Mouse (Mus musculus): ENCODE measurements around the gene Heatr4. TPM values are rescaled to one million over a fixed set of nuclear protein-coding genes. Genes with fewer than 3 reads are reported as not detected.
"Not testable (repeated sequence)": the region's sequence is repeated elsewhere in the genome, so short reads cannot be mapped to it uniquely, and the experiment has no call there.

Heatr4 gene
- under 1 TPM in 1 of 2 experiments, not detected in 1; 0.18 TPM for total RNA-seq (2021)
- long read RNA-seq = 0 reads

GRCm38 (mm10) chr12:83984752-83985151 lies at the start of gene Heatr4:
Gene Heatr4 (minus strand): TSS chr12:83984852.
- DNase-seq (ENCODE audit: low spot score in 2 of 2) = no peak

GRCm38 (mm10) chr12:84034108-84034507 lies 49.5 kb upstream of the Heatr4 start:
- DNase-seq (ENCODE audit: low spot score in 2 of 2) = no peak

DNA sequence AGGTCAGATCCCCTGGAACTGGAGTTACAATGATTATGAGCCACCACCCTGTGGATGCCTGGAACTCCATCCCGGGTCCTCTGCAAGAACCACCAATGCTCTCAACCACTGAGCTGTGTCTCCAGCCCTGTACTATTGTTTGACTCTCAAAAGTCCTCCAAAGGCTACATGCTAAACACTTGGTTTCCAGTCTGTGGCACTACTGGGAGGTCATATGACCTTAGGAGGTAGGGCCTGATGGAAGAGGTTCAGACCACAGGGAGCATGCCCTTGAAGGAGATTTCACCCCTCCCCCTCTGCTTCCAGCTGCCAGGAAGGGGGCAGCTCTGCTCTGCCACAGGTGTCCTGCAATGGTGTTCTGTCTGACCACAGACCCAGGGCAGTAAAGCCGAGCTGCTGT lies 48.6 kb upstream of the Heatr4 start:
- DNase-seq (ENCODE audit: low spot score in 2 of 2) = not testable (repeated sequence)

DNA sequence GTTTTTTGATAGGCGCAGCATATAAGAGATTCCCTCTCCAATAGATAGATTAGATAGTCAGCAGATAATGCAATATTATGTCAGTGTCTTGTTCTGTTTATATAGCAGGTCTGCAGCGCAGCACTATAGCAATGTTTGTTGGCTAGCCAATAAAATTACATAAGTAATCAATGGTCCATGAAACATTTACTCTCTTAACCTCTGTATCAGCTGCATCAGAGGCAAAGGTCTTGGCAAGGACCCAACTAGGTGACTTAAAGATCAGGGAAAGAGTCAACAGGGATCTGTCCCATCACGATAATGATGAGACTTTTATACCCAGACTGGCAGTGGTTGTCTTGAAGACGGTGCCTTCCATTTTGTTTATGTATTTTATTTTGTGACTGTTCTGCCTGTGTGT lies 48.2 kb upstream of the Heatr4 start:
- DNase-seq (ENCODE audit: low spot score in 2 of 2) = no peak

DNA sequence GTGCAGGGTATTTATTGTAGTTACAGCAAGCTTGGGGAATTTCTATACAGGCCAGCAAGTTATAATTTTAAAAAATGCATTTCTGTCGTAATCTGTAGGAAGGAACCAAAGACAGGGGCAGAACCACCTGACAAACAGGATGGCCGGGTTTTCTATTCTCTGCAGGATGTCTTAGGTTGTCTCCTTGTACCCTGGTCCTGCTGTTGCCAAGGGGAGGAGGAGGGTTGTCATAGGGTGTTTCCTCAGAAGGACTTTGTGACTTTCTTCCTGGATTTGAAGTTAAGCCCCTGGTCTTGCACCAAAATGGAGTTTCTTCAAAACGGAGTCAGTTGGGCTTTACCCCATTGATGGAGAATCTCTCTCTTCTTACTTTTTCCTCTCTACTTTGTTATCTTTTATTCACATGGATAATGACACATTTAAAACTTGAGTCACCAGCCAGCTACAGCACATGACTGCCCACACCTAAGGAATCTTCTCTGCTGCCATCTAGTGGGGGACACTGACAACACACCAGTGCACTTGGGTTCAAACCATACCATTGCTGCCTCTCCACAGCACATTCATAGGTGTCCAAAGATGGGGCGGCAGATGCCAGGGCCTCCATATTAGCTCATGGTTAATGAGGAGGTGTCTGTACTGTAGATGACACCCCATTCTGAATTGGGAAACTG lies 46.1 kb upstream of the Heatr4 start:
- peak; percentile 77 to 81 for DNase-seq (ENCODE audit: low spot score in 2 of 2)

DNA sequence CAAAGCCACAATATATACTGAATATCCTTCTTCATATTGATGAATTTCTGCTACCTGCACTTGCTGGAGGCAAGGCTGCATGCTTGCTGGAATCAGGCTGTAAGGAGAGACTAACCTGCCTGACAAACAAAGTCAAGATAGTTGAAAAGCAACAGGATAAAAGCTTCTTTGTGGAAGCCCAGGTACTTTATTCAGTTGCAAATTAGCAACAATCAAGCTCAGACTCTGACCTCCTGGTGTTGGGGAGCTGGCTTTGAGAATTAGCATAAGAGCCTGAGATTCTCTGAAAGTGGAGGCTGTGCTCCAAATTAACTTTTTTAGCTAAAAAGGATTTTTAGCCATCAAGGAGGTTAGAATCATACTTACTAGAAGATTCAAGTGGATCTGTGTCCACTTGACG lies 44.4 kb upstream of the Heatr4 start:
- not testable (repeated sequence) for DNase-seq (ENCODE audit: low spot score in 2 of 2)

GRCm38 (mm10) chr12:84028328-84028727 lies 43.7 kb upstream of the Heatr4 start:
- not testable (repeated sequence) for DNase-seq (ENCODE audit: low spot score in 2 of 2)

GRCm38 (mm10) chr12:84025888-84026287 lies 41.2 kb upstream of the Heatr4 start:
- no peak for DNase-seq (ENCODE audit: low spot score in 2 of 2)

- no peak for DNase-seq (ENCODE audit: low spot score in 2 of 2)
Measured at GRCm38 (mm10) chr12:84023052-84023745, 38.5 kb upstream of the Heatr4 start.

DNA sequence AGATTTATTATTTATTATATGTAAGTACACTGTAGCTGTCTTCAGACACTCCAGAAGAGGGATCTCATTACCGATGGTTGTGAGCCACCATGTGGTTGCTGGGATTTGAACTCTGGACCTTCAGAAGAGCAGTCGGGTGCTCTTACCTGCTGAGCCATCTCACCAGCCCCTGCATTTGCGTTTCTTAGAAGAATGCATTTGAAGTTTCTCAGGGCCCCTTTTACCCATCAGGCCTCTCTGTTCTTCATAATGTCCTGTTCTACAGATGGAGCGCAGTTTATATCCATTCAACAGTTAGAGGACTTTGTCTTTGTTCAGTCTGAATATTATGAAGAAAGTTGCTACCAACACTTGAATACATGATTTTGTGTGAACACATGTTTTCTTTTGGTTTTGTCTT lies 37.6 kb upstream of the Heatr4 start:
- not testable (repeated sequence) for DNase-seq (ENCODE audit: low spot score in 2 of 2)

DNA sequence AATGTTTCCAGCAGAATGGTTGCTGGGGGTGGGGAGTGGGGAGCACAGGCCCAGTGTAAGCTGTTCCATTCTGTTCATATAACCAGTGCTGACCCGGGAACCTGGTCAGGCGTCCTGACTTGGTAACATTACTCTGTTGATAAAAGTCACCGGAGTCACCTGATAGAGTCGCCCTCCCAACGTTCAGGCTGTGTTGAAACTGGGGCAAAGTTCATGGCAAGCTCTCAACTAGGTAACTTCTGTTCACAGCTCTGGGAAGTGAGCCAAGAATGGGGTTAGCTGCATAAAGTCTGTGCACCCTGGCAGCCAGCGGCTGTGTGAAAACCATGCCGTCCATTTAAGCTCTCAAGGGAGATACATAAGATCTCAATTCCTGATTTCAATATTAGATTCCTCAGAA lies 35.9 kb upstream of the Heatr4 start:
- not testable (repeated sequence) for DNase-seq (ENCODE audit: low spot score in 2 of 2)

DNA sequence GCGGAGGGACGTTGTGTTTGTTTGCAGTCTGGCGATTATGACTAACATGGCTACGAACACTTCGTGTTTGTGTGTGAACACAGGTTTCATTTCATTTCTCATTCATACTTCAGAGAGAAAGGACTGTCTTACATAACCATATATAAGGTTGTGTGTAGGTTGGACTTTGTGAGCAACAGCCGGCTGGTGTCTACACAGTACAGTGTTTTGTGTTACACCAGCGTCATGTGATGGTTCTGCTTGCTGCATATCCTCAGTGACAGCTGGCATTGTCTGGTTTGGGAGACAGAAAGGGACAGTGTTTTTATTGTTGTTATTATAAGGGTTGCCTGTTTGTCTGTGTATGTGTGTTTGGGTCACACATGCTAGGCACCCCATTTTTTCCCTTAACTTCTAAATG lies 29.0 kb upstream of the Heatr4 start:
- no peak for DNase-seq (ENCODE audit: low spot score in 2 of 2)

GRCm38 (mm10) chr12:84013130-84013529 lies 28.5 kb upstream of the Heatr4 start:
- peak in 1 of 2 experiments; percentile 27 for DNase-seq (ENCODE audit: low spot score in 2 of 2)

DNA sequence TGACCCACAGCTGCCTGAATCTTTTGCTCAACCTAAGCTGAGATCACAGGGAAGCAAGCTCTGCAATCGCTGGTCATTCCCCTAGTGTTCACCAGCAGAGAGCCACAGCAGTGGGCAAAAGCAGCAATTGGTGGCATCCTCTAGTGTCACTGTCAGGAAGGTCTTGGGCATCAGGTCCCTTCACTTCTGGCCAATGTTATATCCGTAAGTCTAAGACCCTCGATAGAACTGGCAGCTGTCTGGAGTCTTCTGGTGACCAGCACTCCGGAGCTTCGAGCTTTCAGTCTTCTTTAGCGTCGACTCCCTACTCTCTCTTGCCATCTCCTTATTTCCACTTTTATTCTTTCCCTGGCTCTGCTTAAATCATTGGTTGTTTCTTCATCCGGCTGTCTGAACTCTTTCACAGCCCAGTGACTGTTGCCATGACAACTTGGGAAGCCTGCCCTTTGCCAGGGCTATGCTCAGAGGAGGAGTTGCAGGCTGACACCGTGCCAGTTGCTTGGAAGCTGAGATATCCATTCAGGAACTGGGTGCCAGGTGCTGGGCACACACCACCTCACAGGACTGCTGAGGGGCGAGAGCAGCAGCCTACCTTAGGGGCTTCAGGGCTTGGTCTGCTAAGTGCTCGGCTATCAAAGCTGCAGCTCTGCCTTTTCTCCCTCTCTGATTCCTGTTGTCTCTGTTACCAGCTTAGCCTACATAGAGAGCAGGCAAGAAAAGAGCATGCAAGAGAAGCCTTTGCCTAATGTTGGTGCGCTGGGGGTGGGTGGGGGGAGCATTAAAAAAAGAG lies 26.8 kb upstream of the Heatr4 start:
- DNase-seq (ENCODE audit: low spot score in 2 of 2) = peak; percentile 73 to 78

GRCm38 (mm10) chr12:84010201-84010600 lies 25.5 kb upstream of the Heatr4 start:
- DNase-seq (ENCODE audit: low spot score in 2 of 2) = no peak

DNA sequence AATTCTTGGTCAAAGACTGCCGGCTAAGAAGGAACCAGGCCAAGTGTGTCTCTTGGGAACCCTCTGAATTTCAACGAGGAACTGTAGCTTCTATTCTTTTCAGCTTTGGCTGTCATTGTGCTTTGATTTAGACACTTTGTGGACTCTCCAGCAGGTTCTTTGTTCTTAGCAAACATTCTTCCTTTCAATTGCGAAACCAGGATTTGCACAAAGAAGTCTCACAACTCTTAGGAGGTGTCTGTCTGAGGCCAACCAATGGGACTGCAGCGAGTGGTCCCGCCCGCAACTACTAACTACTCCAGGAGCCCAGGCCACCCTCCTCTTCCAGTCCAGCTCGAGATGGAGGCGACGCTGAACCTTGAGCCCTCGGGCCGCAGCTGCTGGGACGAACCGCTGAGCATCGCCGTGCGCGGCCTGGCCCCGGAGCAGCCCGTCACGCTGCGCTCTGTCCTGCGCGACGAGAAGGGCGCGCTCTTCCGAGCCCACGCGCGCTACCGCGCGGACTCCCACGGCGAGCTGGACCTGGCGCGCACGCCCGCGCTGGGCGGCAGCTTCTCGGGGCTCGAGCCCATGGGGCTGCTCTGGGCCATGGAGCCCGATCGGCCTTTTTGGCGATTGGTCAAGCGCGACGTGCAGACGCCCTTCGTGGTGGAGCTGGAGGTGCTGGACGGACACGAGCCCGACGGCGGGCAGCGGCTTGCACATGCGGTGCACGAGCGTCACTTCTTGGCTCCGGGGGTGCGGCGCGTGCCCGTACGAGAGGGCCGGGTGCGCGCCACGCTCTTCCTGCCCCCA lies 24.7 kb upstream of the Heatr4 start, which contains the start of gene Acot1:
Gene Acot1 (plus strand): TSS at position 320 of the 795 bp plus-strand sequence.
- peak; percentile 56 to 72 for DNase-seq (ENCODE audit: low spot score in 2 of 2)

GRCm38 (mm10) chr12:84008729-84009128 lies 24.1 kb upstream of the Heatr4 start:
- DNase-seq (ENCODE audit: low spot score in 2 of 2) = no peak

DNA sequence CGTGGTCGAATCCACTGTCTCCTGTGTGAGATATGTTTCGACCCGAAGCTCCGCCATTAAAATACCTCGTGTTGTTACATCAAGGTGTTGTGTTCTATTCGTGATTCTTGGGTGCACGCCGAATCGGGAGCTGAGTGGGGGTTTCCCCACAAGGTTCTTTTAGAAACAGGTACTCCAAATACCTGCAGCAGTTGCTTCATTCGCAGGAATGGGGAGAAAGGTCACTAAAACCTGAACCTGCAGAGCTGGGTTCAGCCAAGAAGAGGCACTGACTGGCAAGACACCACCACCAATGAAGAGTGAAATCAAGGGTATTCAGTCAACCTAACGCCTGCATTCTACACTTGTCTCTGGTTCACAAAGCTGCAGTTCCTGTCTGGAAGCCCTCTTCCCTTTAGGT lies 23.6 kb upstream of the Heatr4 start:
- no peak for DNase-seq (ENCODE audit: low spot score in 2 of 2)

- DNase-seq (ENCODE audit: low spot score in 2 of 2) = no peak
Measured at GRCm38 (mm10) chr12:84003866-84004265, 19.2 kb upstream of the Heatr4 start.

DNA sequence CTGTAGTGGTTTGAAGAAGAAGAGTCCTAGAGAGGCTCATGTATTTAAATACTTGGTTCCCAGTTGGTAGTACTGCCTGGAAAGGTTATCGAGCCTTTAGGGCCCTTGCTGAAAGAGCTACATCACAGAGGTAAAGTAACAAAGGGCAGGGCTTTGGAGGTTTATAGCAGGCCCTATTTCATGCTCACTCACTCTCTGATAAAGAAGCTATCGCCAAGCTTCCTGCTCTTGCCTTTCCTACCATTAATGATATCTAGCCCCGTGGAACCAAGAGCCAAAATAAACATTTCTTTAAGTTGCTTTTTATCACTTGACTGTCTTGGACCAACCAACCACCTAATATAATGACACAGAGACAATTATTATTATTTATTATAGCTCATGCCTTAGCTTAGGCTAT lies 15.8 kb upstream of the Heatr4 start:
- no peak for DNase-seq (ENCODE audit: low spot score in 2 of 2)

DNA sequence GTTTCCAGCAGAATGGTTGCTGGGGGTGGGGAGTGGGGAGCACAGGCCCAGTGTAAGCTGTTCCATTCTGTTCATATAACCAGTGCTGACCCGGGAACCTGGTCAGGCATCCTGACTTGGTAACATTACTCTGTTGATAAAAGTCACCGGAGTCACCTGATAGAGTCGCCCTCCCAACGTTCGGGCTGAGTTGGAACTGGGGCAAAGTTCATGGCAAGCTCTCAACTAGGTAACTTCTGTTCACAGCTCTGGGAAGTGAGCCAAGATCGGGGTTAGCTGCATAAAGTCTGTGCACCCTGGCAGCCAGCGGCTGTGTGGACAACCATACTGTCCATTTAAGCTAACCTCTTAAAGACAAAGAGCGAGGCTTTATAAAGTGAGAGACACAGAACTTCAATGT lies 14.6 kb upstream of the Heatr4 start:
- peak in 1 of 2 experiments; percentile 26 for DNase-seq (ENCODE audit: low spot score in 2 of 2)
